Mouse (Mus musculus): Measurements from ENCODE around the gene Dgat2l6. TPM values are rescaled to one million over a fixed set of nuclear protein-coding genes. Genes with fewer than 3 reads are reported as not detected.

The Dgat2l6 gene
- polyA plus RNA-seq, 1 experiment from 2014 or later: not detected

DNA sequence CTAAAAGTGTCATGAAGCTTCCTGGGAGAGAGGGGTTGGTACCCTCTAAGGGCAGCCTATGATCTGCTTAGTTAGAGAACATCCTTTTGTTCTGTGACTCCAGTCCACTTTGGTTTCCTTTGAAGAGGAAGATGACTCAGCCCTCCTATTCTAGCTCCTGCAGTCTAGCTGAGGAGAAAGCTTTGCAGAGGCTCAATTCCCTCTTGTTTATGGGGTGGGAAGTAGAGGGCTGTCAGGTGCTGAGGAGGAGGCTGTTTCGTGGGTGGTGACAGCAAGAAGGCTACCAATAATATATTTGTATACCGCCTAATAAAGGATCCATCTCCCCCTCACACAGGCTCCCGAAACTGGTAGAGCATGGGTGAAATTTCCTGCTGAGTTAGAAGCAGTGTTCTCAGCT lies 8.0 kb upstream of the Dgat2l6 start:
- Histone ChIP-seq H3K36me3 (ENCODE audit: control insufficient read depth, insufficient read depth) (no peaks in the 10 kb centered on the region), H3K4me1 (replicated peaks; ENCODE audit: control insufficient read depth, insufficient read depth, low read length) (no peaks in the 10 kb centered on the region), H3K4me2 (ENCODE audit: low read length) (no peak overlapping the region), H3K27me3 (replicated peaks; ENCODE audit: control insufficient read depth, insufficient read depth, low read length) (no peaks in the 10 kb centered on the region), H3K9me3 (ENCODE audit: control insufficient read depth, low read length) (no peaks in the 10 kb centered on the region), H3K27ac (ENCODE audit: low read length) (no peak overlapping the region), H3K9ac (replicated peaks; ENCODE audit: low read depth, low read length) (no peak overlapping the region), H3K4me3 (replicated peaks; ENCODE audit: low read length) (no peak overlapping the region)
- ATAC-seq: no peak
- WGBS: 88% methylated on average over 3 of the region's 3 CpGs

DNA sequence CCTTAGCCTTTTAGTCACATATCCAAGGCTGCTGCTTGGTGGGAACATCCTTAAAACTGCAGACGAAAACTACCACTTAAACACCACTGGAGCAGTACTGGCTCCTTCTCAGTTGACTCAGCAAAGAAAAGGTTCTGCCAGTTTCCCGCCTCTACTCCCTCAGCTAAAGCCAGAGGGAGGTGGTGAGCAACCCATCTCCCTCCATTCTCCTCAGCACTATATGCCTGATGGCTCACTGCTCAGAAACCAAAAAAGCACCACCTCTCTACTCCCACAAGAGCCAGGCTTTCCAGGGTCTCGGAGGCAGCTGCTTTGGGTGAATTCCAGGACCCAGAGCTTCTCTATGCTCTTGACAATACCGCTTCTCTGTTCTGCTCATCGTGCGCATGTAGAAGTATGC lies 7.0 kb upstream of the Dgat2l6 start:
- Histone ChIP-seq H3K4me2 (ENCODE audit: low read length) (no peak overlapping the region), H3K36me3 (ENCODE audit: control insufficient read depth, insufficient read depth) (no peaks in the 10 kb centered on the region), H3K9ac (replicated peaks; ENCODE audit: low read depth, low read length) (no peak overlapping the region), H3K4me3 (replicated peaks; ENCODE audit: low read length) (no peak overlapping the region), H3K9me3 (ENCODE audit: control insufficient read depth, low read length) (no peaks in the 10 kb centered on the region), H3K4me1 (replicated peaks; ENCODE audit: control insufficient read depth, insufficient read depth, low read length) (no peaks in the 10 kb centered on the region), H3K27me3 (replicated peaks; ENCODE audit: control insufficient read depth, insufficient read depth, low read length) (no peaks in the 10 kb centered on the region), H3K27ac (ENCODE audit: low read length) (no peak overlapping the region)
- WGBS: 91% methylated on average over 6 of the region's 6 CpGs
- no peak for ATAC-seq

- no peak overlapping the region for H3K27ac ChIP-seq (ENCODE audit: low read length)
- H3K9me3 ChIP-seq (ENCODE audit: control insufficient read depth, low read length): no peaks in the 10 kb centered on the region
- H3K4me2 ChIP-seq (ENCODE audit: low read length): no peak overlapping the region
- no peaks in the 10 kb centered on the region for H3K27me3 ChIP-seq (replicated peaks; ENCODE audit: control insufficient read depth, insufficient read depth, low read length)
- H3K4me1 ChIP-seq (replicated peaks; ENCODE audit: control insufficient read depth, insufficient read depth, low read length): no peaks in the 10 kb centered on the region
- no peak for ATAC-seq
- H3K4me3 ChIP-seq (replicated peaks; ENCODE audit: low read length): no peak overlapping the region
- H3K36me3 ChIP-seq (ENCODE audit: control insufficient read depth, insufficient read depth): no peaks in the 10 kb centered on the region
- WGBS: 96% methylated on average over 2 of the region's 2 CpGs
- no peak overlapping the region for H3K9ac ChIP-seq (replicated peaks; ENCODE audit: low read depth, low read length)
Observed at GRCm38 (mm10) chrX:100518532-100518931, 6.1 kb upstream of the Dgat2l6 start.

GRCm38 (mm10) chrX:100556026-100556425 lies 31.4 kb downstream of the Dgat2l6 start:
- 89% methylated on average over 3 of the region's 3 CpGs for WGBS
- no peak for ATAC-seq
- H3K9me3 ChIP-seq (ENCODE audit: control insufficient read depth, low read length): no peaks in the 10 kb centered on the region

DNA sequence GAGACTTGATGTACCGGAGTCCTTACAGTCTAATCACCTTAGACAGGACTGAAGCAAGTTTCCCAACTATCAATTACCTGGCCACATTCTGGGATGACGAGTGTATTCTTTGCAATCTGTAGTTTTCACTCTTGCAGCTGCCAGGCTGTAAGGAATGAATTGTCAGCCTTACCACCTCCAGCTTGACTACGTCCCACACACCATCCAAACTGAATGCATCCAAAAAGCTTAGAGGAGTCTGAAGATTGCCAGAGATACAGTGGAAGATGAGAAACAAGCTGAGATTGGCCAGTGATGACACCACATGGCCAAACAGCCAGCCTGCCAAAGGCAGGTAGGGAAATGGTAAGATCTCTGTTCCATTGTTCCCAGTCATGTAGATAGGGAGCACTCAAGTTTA lies 41.1 kb downstream of the Dgat2l6 start:
- no peak overlapping the region for H3K4me2 ChIP-seq (ENCODE audit: low read length)
- H3K9me3 ChIP-seq (ENCODE audit: control insufficient read depth, low read length): no peaks in the 10 kb centered on the region
- no peaks in the 10 kb centered on the region for H3K27me3 ChIP-seq (replicated peaks; ENCODE audit: control insufficient read depth, insufficient read depth, low read length)
- H3K4me3 ChIP-seq (replicated peaks; ENCODE audit: low read length): no peak overlapping the region
- no peaks in the 10 kb centered on the region for H3K36me3 ChIP-seq (ENCODE audit: control insufficient read depth, insufficient read depth)
- no peaks in the 10 kb centered on the region for H3K4me1 ChIP-seq (replicated peaks; ENCODE audit: control insufficient read depth, insufficient read depth, low read length)
- no peak overlapping the region for H3K9ac ChIP-seq (replicated peaks; ENCODE audit: low read depth, low read length)
- H3K27ac ChIP-seq (ENCODE audit: low read length): no peak overlapping the region
- ATAC-seq: no peak
- 90% methylated on average over 3 of the region's 3 CpGs for WGBS

More at GRCm38 (mm10) chrX:100556026-100556425, 31.4 kb downstream of the Dgat2l6 start:
- Histone ChIP-seq H3K4me1 (replicated peaks; ENCODE audit: control insufficient read depth, insufficient read depth, low read length) (no peaks in the 10 kb centered on the region), H3K27ac (ENCODE audit: low read length) (no peak overlapping the region), H3K27me3 (replicated peaks; ENCODE audit: control insufficient read depth, insufficient read depth, low read length) (no peaks in the 10 kb centered on the region), H3K4me2 (ENCODE audit: low read length) (no peak overlapping the region), H3K4me3 (replicated peaks; ENCODE audit: low read length) (no peak overlapping the region), H3K9ac (replicated peaks; ENCODE audit: low read depth, low read length) (no peak overlapping the region), H3K36me3 (ENCODE audit: control insufficient read depth, insufficient read depth) (no peaks in the 10 kb centered on the region)

DNA sequence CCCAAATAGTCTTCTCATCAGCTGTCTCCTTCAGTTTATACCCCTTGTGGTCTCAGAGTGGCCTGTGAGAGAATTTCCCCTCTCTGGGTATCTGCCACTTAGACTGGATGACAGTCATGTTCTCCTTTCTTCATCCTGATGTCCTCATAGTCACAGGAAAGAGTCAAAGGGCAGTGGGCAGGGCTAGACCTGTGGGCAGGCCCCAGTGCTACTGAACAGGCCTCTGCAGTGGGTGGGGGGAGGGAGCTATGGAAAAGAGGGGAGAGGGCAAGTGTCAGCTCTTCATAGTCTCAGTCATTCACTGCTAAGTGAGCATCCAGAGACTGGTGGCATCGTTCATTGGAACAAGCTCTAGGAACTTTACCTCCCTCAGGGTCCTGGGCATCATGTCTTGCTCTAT lies 47.3 kb downstream of the Dgat2l6 start, which contains the start of gene Awat1:
Gene Awat1, plus strand, starts transcription at position 301 of the 400 bp plus-strand sequence.
- Histone ChIP-seq H3K27ac (ENCODE audit: low read length) (no peak within 1 kb of the TSS), H3K27me3 (replicated peaks; ENCODE audit: control insufficient read depth, insufficient read depth, low read length) (no peaks in the 10 kb centered on the region), H3K36me3 (ENCODE audit: control insufficient read depth, insufficient read depth) (no peaks in the 10 kb centered on the region), H3K4me1 (replicated peaks; ENCODE audit: control insufficient read depth, insufficient read depth, low read length) (no peaks in the 10 kb centered on the region), H3K9ac (replicated peaks; ENCODE audit: low read depth, low read length) (no peak within 1 kb of the TSS), H3K4me3 (replicated peaks; ENCODE audit: low read length) (no peak within 1 kb of the TSS), H3K9me3 (ENCODE audit: control insufficient read depth, low read length) (no peaks in the 10 kb centered on the region), H3K4me2 (ENCODE audit: low read length) (no peak within 1 kb of the TSS)
- ATAC-seq: no peak
- WGBS: 93% methylated on average over 1 of the region's 1 CpGs

DNA sequence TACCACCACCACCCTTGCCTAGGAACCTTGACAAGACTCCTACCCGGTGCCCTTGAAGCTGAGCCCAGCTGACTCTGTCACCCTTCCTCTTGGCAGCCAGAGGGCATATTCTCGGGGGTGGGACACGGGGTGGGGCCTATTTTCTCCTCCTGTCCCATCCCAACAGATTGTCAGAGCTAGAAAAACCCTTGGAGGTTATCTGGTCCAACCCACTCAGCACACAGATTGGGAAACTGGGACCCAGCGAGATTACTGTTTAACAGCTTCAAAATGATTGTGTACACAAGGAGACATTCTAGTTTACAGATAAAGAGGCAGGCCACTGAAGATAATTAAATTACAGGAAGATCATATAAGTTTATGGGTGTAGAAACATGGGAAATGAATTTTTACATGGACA lies 70.2 kb downstream of the Dgat2l6 start, which contains the start of gene P2ry4:
Gene P2ry4, minus strand, starts transcription at position 79 of the 400 bp plus-strand sequence.
- Histone ChIP-seq H3K36me3 (ENCODE audit: control insufficient read depth, insufficient read depth) (no peaks in the 10 kb centered on the region), H3K4me3 (replicated peaks; ENCODE audit: low read length) (no peak within 1 kb of the TSS), H3K27ac (ENCODE audit: low read length) (no peak within 1 kb of the TSS), H3K9ac (replicated peaks; ENCODE audit: low read depth, low read length) (no peak within 1 kb of the TSS), H3K4me2 (ENCODE audit: low read length) (no peak within 1 kb of the TSS), H3K27me3 (replicated peaks; ENCODE audit: control insufficient read depth, insufficient read depth, low read length) (no peaks in the 10 kb centered on the region), H3K4me1 (replicated peaks; ENCODE audit: control insufficient read depth, insufficient read depth, low read length) (no peaks in the 10 kb centered on the region), H3K9me3 (ENCODE audit: control insufficient read depth, low read length) (no peaks in the 10 kb centered on the region)
- 66% methylated on average over 4 of the region's 4 CpGs for WGBS
- no peak for ATAC-seq

Other genes with a start within 250 kb of the Dgat2l6 start
- not detected in 2 replicates for gene Otud6a, start 95.8 kb upstream of the Dgat2l6 start, polyA plus RNA-seq (2015; fragmentation: Nextera tagmentation; extraction: Ambion mirVana)
- gene Awat2, start 82.1 kb upstream of the Dgat2l6 start, polyA plus RNA-seq (2015; fragmentation: Nextera tagmentation; extraction: Ambion mirVana): 0.20 and 0.24 TPM in 2 replicates
- gene Igbp1, start 30.5 kb upstream of the Dgat2l6 start, polyA plus RNA-seq (2015; fragmentation: Nextera tagmentation; extraction: Ambion mirVana): 26.4 and 28.9 TPM in 2 replicates
- not detected in 2 replicates for gene Awat1, start 47.4 kb downstream of the Dgat2l6 start, polyA plus RNA-seq (2015; fragmentation: Nextera tagmentation; extraction: Ambion mirVana)
- gene P2ry4, start 70.0 kb downstream of the Dgat2l6 start, polyA plus RNA-seq (2015; fragmentation: Nextera tagmentation; extraction: Ambion mirVana): not detected in 2 replicates
- gene Arr3, start 80.7 kb downstream of the Dgat2l6 start, polyA plus RNA-seq (2015; fragmentation: Nextera tagmentation; extraction: Ambion mirVana): not detected in 2 replicates
- 13.3 and 15.4 TPM in 2 replicates for gene Kif4, start 100.9 kb downstream of the Dgat2l6 start, polyA plus RNA-seq (2015; fragmentation: Nextera tagmentation; extraction: Ambion mirVana)
- gene Pdzd11, start 101.7 kb downstream of the Dgat2l6 start, polyA plus RNA-seq (2015; fragmentation: Nextera tagmentation; extraction: Ambion mirVana): 101 and 117 TPM in 2 replicates
- 10.7 and 15.1 TPM in 2 replicates for gene Gdpd2, start 205.0 kb downstream of the Dgat2l6 start, polyA plus RNA-seq (2015; fragmentation: Nextera tagmentation; extraction: Ambion mirVana)
- 10.5 and 11.2 TPM in 2 replicates for gene Dlg3, start 242.9 kb downstream of the Dgat2l6 start, polyA plus RNA-seq (2015; fragmentation: Nextera tagmentation; extraction: Ambion mirVana)

Data from forebrain, embryonic 16.5 days (tissue).